Mouse (Mus musculus) right cerebral cortex, postnatal 36 days (tissue): ENCODE measurements around the gene Rps6kc1.

ENCODE experiments used
- DNase-seq, 2 experiments: peaks; one replicate each; pipeline ENCODE4 v3.0.0; 2022; ENCODE audit warnings: low spot score in 2 of 2, mixed read lengths in 1 of 2

Gene Rps6kc1

GRCm38 (mm10) chr1:190834201-190834907, 77.2 kb downstream of the Rps6kc1 start:
- DNase-seq = no peak

DNA sequence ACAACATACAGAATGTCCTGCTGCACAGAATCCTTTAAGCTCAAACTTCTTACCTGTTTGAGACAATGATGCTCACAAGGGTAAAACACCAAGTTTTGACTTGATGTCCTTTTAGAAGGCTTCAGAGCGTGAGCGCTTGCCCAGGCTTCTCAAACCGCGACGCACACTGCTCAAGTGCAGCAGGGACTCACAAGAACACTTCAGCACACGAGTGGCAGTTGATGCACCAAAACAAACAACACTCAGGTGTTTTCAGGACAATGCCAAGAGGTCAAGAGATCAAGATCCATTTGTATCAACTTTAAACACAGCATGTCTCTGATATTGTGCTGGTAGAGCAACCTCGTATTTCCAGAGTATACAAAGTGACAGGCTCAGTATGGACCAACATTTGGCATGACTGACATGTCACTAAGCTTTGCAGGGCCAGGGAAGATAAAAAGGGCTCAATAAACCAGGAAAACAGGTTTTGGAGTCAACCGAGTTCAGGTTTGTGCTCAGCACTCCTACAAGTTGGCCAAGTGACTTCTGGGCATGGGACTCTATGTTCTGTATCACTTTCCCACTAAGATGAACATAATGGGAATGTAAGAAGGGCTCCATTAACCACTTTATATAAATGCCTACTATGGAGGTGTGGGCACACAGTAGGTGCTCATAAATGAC, 78.5 kb downstream of the Rps6kc1 start:
- no peak for DNase-seq

DNA sequence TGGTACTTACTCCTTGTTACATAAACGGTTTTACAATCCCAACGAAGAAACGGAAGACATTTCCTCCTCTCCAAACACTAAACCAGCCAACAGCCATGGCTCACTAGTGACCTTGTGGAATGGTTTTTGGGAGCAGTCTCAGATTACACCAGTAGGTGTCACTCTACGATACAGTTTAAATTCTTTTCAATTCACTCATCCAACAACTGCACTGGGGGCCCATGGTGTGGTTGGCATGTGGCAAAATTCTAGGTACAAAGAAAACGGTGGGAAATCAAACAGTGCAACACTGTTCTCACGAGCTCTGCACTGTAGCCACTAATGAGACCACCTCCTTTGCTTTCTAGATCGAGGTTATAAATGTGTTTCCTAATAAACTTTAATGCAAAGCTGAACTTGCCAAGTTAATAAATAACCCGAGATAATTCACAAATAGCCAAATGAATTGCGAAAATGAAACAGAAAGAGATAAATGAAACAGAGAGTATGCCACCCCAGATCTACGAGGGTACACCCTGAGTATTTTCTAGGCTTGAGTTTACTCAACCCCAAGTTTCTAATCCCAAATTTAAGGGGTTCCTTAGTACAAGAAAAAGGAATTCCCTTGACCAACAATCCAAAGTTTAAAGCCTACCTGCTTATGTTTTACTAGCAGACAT, 79.6 kb downstream of the Rps6kc1 start:
- DNase-seq = no peak

- DNase-seq = no peak
Observed at GRCm38 (mm10) chr1:190826486-190827034, 85.0 kb downstream of the Rps6kc1 start.

- DNase-seq = no peak
Observed at GRCm38 (mm10) chr1:190823745-190824144, 87.8 kb downstream of the Rps6kc1 start.

- DNase-seq = no peak
Observed at GRCm38 (mm10) chr1:190816141-190816540, 95.4 kb downstream of the Rps6kc1 start.

- DNase-seq = no peak
Observed at GRCm38 (mm10) chr1:190810408-190810807, 101.2 kb downstream of the Rps6kc1 start.

- no peak for DNase-seq
Observed at GRCm38 (mm10) chr1:190808766-190809221, 102.8 kb downstream of the Rps6kc1 start.

GRCm38 (mm10) chr1:190806817-190807216, 104.8 kb downstream of the Rps6kc1 start:
- no peak for DNase-seq

DNA sequence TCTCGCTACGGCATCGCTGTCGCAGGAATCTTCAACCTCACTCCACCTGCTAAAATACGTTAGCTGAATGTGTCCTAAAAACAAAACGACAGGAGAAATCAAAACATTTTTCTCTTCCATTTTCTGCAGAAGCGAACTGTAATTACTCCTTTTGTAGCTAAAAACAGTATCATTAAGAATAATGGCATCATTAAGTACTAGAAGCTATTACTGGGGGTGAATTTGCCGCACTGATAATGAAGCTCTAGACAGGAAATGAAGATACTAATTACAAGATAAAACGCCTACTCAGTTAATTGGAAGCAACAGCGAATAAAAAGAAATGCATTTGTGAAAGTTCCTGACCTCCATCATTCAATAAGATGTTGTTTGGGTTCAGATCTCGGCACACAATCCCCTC, 112.9 kb downstream of the Rps6kc1 start:
- DNase-seq = no peak

GRCm38 (mm10) chr1:190797483-190798058, 114.0 kb downstream of the Rps6kc1 start:
- no peak for DNase-seq

- no peak for DNase-seq
Observed at GRCm38 (mm10) chr1:190796745-190797482, 114.7 kb downstream of the Rps6kc1 start.

- no peak for DNase-seq
Observed at GRCm38 (mm10) chr1:190791638-190792037, 119.9 kb downstream of the Rps6kc1 start.

- no peak for DNase-seq
Observed at GRCm38 (mm10) chr1:190790720-190791119, 120.8 kb downstream of the Rps6kc1 start.

- DNase-seq = no peak
Observed at GRCm38 (mm10) chr1:190777660-190778059, 133.9 kb downstream of the Rps6kc1 start.

GRCm38 (mm10) chr1:190776260-190776659, 135.3 kb downstream of the Rps6kc1 start:
- no peak for DNase-seq

DNA sequence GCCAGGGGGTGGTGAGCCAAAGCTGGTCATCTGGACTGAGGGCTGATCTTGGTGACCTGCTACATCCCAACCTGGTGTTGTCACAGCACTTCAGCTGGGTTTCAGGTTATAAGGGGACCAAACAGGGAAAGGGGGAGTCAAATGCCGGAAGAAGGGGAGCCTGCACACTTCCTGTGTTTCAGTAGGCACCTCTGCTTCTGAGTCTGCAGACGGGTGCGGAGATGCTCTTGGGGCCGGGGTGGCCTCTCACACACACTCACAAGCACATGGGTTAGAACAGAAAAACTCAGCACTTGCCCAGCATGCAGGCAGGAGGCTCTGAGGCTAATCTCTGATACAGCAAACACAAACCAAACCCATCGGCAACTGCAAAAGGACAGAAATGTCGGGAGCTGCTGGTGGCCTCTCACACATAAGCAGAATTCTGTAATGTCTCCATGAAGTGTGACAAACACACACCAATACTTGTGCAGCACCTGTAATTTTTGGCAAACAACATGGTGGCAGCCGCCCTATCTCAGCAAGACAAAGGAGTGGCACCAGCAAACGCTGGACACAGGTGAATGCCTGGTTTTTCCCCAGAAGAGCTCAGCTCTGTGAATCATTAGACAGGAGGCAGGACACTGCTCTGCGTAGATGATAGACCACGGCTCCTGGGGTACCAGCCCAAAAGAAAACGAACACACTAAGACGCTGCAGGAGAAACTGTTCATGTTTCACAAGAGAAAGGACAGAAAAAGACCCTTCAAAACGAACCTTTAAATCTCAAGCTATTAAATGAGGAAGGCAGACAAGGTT, 139.3 kb downstream of the Rps6kc1 start:
- no peak for DNase-seq

DNA sequence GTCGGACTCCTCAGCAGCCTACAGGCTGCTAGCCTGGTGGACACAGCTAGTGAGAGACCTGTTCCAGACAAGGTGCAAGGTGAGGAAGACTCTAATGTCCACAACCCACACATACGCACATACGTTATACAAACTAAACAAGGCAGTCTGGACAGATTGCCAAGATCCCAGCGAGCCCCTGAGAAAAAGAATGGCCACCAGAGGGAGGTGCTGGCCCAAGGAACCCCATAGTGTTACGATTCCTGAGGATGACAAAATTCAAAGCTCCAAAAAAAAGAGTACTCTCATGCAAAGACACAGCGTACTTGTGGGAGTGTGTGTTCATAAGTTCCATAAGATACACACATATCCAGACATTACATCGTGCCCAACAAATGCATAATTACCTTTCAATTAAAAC, 141.8 kb downstream of the Rps6kc1 start:
- DNase-seq = no peak

GRCm38 (mm10) chr1:190768307-190768706, 143.3 kb downstream of the Rps6kc1 start:
- DNase-seq = peak; percentile 18 to 29

GRCm38 (mm10) chr1:190767621-190768020, 143.9 kb downstream of the Rps6kc1 start:
- DNase-seq = no peak

DNA sequence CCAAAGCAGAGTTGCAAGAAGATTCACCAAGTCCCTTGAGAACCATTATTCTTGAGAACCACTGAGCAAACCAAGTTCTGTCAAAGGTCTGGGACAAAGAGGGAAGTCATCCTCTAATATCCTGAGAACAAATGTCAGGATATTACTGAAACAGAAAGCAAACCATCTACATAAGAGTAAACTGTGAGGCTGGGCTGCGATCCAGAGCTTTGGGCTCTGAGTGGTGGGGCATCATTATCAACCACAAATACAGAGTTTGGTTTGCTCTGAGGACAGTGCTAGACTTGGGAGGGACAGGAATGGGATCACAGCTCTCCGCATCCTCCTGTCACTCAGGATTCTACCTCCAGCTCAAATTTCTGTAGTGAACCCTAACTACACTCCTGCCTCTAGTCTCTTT, 144.8 kb downstream of the Rps6kc1 start:
- DNase-seq = no peak
